Comparison of ENCODE assay signal across 1 mouse cellular context in the genomic region with DNA sequence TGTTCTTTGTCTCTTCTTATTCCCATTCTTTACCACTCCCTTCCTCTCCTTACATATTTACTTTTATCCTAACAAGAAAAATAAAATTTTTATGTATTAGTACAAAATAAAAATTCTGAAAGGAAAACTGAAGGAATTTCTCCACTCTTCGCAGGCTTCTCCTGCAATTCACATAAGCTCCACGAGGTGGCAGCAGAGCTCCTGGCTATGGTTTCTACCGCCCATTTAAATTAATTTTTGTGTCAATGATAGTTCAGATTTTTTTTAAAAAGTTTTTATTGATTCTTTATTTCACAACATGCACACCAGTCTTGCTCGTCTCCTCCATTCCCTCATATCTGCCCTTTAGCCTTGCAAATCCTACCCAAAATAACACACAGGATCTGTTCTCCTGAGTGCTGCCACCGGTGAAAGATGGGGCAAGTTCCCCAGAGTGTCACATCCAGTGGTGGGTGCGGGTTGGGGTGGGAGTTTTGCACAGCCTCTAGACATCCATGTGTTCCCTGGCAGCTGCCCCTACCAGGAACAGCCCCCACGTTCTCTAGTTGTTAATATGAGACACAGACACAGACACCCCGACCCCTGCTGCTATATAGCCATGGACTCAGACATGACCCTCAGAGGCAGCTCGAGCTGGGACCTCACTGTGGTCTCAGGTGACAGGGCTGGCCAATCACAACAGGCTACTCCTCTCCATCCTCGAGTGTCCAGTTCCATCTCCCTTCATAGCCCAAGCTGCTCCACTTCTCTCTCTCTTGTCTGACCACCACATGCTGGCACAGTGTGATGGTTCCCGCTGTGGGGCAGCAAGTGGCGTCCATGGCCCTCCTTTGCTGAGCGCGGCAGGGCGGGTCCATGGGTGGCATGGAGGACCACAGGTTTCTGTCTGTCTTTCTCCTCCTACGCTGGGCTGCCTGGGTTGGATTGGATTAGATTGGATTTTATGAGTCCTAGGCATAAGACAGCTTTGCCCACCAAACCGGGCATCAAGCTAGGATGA.
TF ChIP-seq lines count a peak whose summit lies in the region.

No protein-coding gene starts in this region.

TF ChIP-seq in CH12.LX, 34 proteins besides CTCF, POLR2A, EP300 and RAD21 (continued from another document):
- TF ChIP-seq ZC3H11A (IDR thresholded peaks at IDR 0.05; ENCODE audit: low read depth, low read length) (peak; percentile 98), CHD2 (IDR thresholded peaks at IDR 0.05; ENCODE audit: low read length) (no peak), ETS1 (conservative IDR thresholded peaks at IDR 0.05; ENCODE audit: low read depth, low read length) (no peak), BHLHE40 (IDR thresholded peaks at IDR 0.05; ENCODE audit: low read depth, low read length) (0 out of 2 replicates have a peak, but pooled peaks have one; percentile 21), MEF2A (IDR thresholded peaks at IDR 0.05; ENCODE audit: borderline replicate concordance, low read depth, low read length) (peak; percentile 5; the same call in 1 of the 2 replicates), ZNF384 (IDR thresholded peaks at IDR 0.05; ENCODE audit: low read depth, low read length) (peak; percentile 77), SMC3 (IDR thresholded peaks at IDR 0.05; ENCODE audit: low read depth, low read length) (peak; percentile 99), USF2 (conservative IDR thresholded peaks at IDR 0.05; ENCODE audit: low read depth, low read length) (no peak), GABPA (IDR thresholded peaks at IDR 0.05; ENCODE audit: insufficient replicate concordance, low read depth, low read length) (no peak), MAFK (IDR thresholded peaks at IDR 0.05; ENCODE audit: insufficient replicate concordance, low read length) (no peak), NELFE (IDR thresholded peaks at IDR 0.05; ENCODE audit: low read depth, low read length) (no peak), ZKSCAN1 (IDR thresholded peaks at IDR 0.05; ENCODE audit: borderline replicate concordance, low read depth, low read length) (no peak), MYC (IDR thresholded peaks at IDR 0.05; ENCODE audit: low read depth, low read length) (peak; percentile 48; the same call in 1 of the 2 replicates)
